Mouse (Mus musculus) heart, postnatal 14 days (tissue): ENCODE results near the gene Gm813. TPM values are rescaled to one million over a fixed set of nuclear protein-coding genes. Genes with fewer than 3 reads are reported as not detected.
"Not testable (repeated sequence)": the region's sequence is repeated elsewhere in the genome, so short reads cannot be mapped to it uniquely, and the experiment has no call there.

ENCODE experiments used
- DNase-seq, 2 experiments: peaks; one replicate each; pipeline ENCODE4 v3.0.0; 2021 to 2022
- intact Hi-C: fragments of 180-260 bp; cut with DNase I; formaldehyde crosslinking; loops from one replicate; pipeline ENCODE4 v1.15.1; 2025
- long read RNA-seq, 2 experiments: library from polyadenylated mRNA; stranded (forward); transcript quantifications; one replicate each; pipeline ENCODE4 v2.0.0; 2021
- total RNA-seq, 2 experiments: library from RNA; stranded (reverse); gene quantifications; 2 replicates each; pipeline ENCODE4 v1.2.3; 2021

The Gm813 gene
- total RNA-seq: not detected
- long read RNA-seq, experiment 1: 0 reads
- long read RNA-seq, experiment 2: 0 reads

GRCm38 (mm10) chr16:58616878-58617277 lies at the start of gene Gm813:
Gm813 (minus strand) TSS chr16:58616978.
- intact Hi-C loops: no loop called here
- DNase-seq: no peak

GRCm38 (mm10) chr16:58665137-58665536 lies 48.4 kb upstream of the Gm813 start:
- intact Hi-C loops: loop anchor here (10.0 kb wide), 1 partner anchor 370 kb away; no protein-coding TSS in a partner anchor
- DNase-seq: not testable (repeated sequence)

DNA sequence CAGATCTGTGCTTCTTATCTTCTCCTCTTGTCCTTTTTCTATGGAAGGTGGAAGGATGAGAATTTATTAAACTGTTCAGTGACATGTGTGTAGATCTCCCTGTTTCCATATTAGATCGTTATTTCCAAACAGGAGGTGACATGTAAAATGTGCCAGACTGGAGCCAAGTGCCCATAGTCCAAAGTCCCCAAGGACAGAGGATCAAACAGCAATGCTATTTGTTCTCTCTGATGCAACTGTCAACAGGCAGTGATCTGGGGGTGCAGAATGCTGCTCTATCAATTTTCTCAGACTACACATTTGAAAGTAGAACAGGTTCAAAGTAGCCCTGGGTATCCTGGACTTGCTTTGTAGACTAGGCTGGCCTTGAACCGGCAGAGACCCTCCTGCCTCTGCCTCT lies 47.0 kb upstream of the Gm813 start:
- no peak for DNase-seq
- intact Hi-C loops: loop anchor here (5.0 to 10.0 kb wide), 3 partner anchors 37 to 369 kb away; no protein-coding TSS in a partner anchor

GRCm38 (mm10) chr16:58663021-58663420 lies 46.2 kb upstream of the Gm813 start:
- DNase-seq: no peak
- intact Hi-C loops: loop anchor here (5.0 to 10.0 kb wide), 3 partner anchors 36 to 368 kb away; no protein-coding TSS in a partner anchor

DNA sequence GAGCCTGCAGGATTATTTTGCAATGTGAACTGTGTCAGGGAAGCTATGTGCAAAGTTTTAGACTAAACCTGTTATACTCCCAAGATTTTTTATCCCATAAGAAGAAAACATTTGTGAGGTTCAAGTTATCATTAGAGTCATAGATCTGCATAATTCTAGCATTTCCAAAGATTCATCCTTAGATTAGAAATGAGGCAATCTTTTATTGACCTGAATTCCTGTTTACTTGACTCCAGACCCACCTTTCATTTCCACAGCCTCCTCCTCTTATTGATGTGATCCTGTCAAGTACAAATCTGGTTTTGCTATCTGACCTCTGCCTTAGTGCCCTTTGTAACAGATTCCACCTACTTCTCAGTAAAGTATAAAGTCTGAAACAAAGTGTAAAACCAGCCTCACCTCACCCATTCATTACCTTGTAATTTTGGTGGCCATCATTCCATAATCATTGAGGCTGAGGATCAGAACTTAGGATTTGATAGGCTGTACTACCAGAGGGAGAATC lies 45.6 kb upstream of the Gm813 start:
- intact Hi-C loops: loop anchor here (5.0 to 10.0 kb wide), 3 partner anchors 35 to 368 kb away; no protein-coding TSS in a partner anchor
- no peak for DNase-seq

DNA sequence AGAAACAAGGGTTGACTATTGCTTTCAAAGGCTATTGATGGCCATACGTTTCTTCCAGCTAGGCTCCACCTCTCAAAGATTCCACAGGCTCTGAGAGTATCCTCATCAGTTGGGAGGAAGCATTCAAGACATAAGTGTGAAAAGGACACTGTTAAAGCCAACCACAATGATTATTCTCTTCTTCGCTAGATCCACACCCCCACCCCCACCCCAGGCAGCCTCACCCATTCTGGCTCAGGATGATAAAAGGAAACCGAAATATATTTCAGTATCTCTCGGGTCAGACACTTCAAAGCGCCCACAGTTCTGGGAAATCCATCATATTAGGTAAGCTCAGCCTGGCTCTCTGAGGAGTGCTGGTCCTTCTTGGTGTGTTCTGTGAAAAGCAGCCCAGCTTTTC lies 45.0 kb upstream of the Gm813 start:
- intact Hi-C loops: loop anchor here (5.0 to 10.0 kb wide), 3 partner anchors 35 to 367 kb away; no protein-coding TSS in a partner anchor
- no peak for DNase-seq

- DNase-seq: no peak
- intact Hi-C loops: no loop called here
These were observed 41.9 kb upstream of the Gm813 start for GRCm38 (mm10) chr16:58658668-58659067.

GRCm38 (mm10) chr16:58656526-58656925 lies 39.7 kb upstream of the Gm813 start:
- intact Hi-C loops: no loop called here
- no peak for DNase-seq

GRCm38 (mm10) chr16:58655751-58656150 lies 39.0 kb upstream of the Gm813 start:
- intact Hi-C loops: no loop called here

DNA sequence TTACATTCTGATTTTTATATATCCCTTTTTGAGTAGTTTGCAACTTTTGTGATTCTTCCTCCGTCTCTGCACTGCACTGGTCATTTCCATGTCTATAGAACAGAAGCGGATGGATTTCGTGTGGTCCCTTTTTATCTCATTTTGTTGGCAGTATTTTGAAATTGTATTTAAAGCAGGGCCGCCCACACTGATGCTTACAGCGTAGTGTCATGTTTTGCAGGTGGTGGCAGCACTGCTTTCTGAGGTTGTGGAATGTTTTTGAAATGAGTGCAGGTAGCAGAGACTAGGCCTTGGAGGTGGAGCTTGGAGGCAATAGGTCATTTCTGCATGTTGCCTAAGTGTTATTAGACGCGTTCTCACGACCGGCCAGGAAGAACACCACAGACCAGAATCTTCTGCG lies 33.2 kb upstream of the Gm813 start:
- DNase-seq: no peak
- intact Hi-C loops: no loop called here

More at GRCm38 (mm10) chr16:58655751-58656150, 39.0 kb upstream of the Gm813 start:
- no peak for DNase-seq

GRCm38 (mm10) chr16:58638689-58639175 lies 22.0 kb upstream of the Gm813 start, which contains the start of gene E330017A01Rik:
E330017A01Rik (minus strand) TSS chr16:58638739.
- intact Hi-C loops: no loop called here
- no peak for DNase-seq

DNA sequence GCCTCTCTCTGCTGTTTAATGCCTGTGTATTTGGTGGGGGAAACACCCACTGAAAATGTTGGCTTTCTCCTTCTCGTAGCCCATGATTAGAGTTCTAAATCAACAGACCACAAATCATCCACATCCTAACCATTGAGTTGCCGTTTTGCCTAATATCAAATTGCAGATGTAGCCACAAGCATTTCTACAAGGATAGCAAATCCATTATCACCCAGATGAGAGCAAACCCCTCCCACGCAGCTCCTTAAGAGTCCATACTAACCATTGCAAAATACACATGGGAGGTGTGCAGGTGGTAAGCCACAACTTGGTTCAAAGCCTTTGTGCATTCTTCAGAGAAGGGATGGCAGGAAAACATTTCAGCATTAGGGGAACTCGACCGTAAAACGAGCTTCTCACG lies 21.2 kb upstream of the Gm813 start:
- intact Hi-C loops: no loop called here
- DNase-seq: no peak

- intact Hi-C loops: no loop called here
- no peak for DNase-seq
These were observed 20.7 kb upstream of the Gm813 start for GRCm38 (mm10) chr16:58637448-58637847.

- no peak for DNase-seq
- intact Hi-C loops: no loop called here
These were observed 19.1 kb upstream of the Gm813 start for GRCm38 (mm10) chr16:58635866-58636265.

DNA sequence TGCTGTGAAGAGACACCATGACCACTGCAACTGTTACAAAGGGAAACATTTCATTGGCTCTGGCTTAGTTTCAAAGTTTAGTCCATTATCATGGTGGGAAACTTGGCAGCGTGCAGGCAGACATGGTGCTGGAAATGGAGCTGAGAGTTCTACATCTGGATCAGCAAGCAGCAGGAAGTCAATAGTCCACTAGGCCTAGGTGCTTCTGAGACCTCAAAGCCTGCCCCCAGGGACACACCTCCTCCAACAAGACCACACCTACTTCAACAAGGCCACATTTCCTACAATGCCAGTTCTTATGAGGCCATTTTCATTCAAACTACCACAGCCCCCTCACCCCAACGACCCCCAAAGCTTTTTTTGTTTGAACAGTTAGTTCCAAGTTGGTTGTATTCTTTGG lies 13.0 kb upstream of the Gm813 start:
- intact Hi-C loops: loop anchor here (5.0 kb wide), 3 partner anchors 33 to 773 kb away; no protein-coding TSS in a partner anchor
- no peak for DNase-seq

DNA sequence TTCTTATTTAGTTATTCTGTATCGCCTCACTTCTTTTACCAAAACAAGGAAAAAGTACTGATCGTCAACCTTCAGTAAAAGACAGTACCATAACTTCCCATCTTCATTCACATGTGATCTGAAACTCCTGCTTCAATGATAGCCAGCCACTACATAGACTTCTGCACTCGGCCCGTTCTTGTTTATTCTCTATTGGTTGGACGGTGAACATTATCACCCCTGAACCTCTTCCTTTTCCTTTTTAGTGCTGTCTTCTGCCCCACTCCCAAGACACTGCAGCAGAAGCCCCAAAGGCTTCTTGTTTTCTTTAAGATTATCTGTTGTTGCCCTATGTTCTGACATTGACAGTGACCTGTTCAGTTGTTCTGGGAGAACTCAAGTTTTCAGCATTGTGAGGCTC lies 12.2 kb upstream of the Gm813 start:
- intact Hi-C loops: loop anchor here (5.0 kb wide), 3 partner anchors 33 to 773 kb away; no protein-coding TSS in a partner anchor
- no peak for DNase-seq

- intact Hi-C loops: loop anchor here (5.0 kb wide), 3 partner anchors 34 to 774 kb away; no protein-coding TSS in a partner anchor
- DNase-seq: no peak
These were observed 11.5 kb upstream of the Gm813 start for GRCm38 (mm10) chr16:58628336-58628680.

GRCm38 (mm10) chr16:58627597-58628335 lies 11.0 kb upstream of the Gm813 start:
- intact Hi-C loops: loop anchor here (5.0 kb wide), 3 partner anchors 35 to 775 kb away; no protein-coding TSS in a partner anchor
- no peak for DNase-seq

GRCm38 (mm10) chr16:58623944-58624343 lies 7.2 kb upstream of the Gm813 start:
- intact Hi-C loops: loop anchor here (1.0 to 5.0 kb wide), 3 partner anchors 102 to 325 kb away; partner anchors contain the start of gene St3gal6
- peak; percentile 16 to 55 for DNase-seq

DNA sequence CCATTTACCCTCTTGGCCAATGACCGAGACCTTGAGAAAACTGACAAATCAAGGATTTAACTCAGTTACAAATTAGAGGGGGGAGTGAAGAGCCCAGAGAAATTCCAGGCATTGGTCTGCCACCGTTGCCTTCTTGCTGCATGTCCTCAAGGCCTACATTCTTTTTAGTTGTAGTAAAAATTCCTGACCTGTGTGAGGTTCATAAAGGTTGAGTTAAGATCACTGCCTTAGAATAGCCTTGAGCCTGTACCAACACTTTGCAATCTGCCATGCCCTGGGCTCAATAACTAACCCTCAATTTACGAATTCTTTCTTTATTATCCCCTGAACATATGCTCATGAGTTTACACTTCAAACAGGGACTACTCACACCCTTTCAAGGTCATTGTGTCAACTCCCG lies 6.3 kb upstream of the Gm813 start:
- intact Hi-C loops: loop anchor here (5.0 kb wide), 1 partner anchor 101 kb away; the partner anchor contains the start of gene St3gal6
- DNase-seq: no peak

DNA sequence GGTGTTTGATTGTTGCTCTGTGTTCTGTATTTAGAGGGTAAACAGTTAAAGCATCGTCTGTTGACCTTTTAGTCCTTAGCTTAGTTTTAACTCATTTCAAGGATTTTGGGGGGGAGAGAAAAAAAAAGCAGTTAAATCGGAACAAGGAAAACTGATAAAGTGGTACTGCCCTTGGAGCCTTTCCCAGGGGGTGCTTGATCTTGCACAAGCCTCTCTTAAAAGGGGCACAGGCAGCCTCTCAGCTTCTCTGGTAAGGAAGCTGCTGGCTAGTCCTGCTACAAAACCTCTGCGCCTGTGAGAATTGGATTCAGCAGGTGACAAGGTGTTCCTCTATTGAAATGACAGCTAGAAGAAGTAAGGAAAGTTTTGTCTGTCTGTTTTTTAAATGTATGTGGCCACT lies 5.6 kb upstream of the Gm813 start:
- intact Hi-C loops: loop anchor here (5.0 kb wide), 1 partner anchor 100 kb away; the partner anchor contains the start of gene St3gal6
- DNase-seq: no peak
